Mouse (Mus musculus) ovary, adult 18-20 months (tissue): ENCODE results near the gene Ifnb1.
A peak's percentile ranks its signal among the peaks of the same experiment; 100 is the strongest.
"Not testable (repeated sequence)": the region's sequence is repeated elsewhere in the genome, so short reads cannot be mapped to it uniquely, and the experiment has no call there.

ENCODE experiments used
- DNase-seq: peaks from one replicate; pipeline ENCODE4 v3.0.0; 2022; ENCODE audit warnings: low spot score, mixed read lengths

Gene Ifnb1

GRCm38 (mm10) chr4:88522674-88523073 is at the start of gene Ifnb1:
TSS of gene Ifnb1 (minus strand) at chr4:88522774.
- no peak for DNase-seq

GRCm38 (mm10) chr4:88571698-88572097 is 49.1 kb upstream of the Ifnb1 start, which contains the start of gene Ifna14:
TSS of gene Ifna14 (minus strand) at chr4:88571798.
- no peak for DNase-seq

DNA sequence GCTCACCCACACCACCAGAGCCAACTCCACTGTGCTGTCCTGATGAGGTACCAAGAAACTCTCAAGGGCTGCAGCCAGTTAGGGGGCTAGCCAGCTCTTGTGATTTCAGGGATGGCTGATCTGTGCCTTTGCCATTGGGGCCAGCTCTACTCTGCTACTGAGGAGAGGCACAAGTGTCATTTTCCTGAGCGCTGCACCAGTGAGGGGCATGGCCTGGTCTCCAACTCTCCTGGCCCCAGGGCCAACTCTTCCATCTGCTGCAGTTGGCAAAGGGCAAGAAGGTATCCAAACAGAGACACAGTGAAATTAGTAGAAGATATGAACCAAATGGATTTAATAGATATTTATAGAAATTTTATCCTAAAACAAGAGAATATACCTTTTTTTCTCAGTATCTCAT is 39.2 kb upstream of the Ifnb1 start:
- no peak for DNase-seq

DNA sequence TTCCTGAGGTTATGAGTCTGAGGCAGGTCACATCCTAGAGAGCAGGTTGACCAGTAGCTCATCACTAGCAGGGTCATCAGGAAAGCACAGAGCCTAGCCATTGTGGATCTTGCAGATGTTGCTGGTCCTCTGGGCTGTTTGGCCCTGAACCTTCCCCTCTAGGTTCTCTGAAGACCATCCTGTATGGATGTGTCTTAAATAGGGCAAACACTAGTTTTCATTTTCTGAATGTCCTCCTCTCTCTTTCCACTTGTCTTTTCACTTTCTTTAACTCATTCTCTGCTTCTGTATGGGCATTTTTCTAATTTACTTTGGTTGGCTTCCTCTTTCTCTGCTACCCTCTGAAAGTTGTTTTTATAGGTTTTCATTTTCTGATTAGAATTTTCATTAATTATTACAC is 35.6 kb upstream of the Ifnb1 start, which contains the start of gene Ifna15:
Gene Ifna15 (minus strand): TSS at position 101 of the 400 bp plus-strand sequence.
- not testable (repeated sequence) for DNase-seq

GRCm38 (mm10) chr4:88550161-88550945 is 27.8 kb upstream of the Ifnb1 start:
- DNase-seq = peak; percentile 55

- no peak for DNase-seq
Measured at GRCm38 (mm10) chr4:88547986-88548385, 25.4 kb upstream of the Ifnb1 start.

DNA sequence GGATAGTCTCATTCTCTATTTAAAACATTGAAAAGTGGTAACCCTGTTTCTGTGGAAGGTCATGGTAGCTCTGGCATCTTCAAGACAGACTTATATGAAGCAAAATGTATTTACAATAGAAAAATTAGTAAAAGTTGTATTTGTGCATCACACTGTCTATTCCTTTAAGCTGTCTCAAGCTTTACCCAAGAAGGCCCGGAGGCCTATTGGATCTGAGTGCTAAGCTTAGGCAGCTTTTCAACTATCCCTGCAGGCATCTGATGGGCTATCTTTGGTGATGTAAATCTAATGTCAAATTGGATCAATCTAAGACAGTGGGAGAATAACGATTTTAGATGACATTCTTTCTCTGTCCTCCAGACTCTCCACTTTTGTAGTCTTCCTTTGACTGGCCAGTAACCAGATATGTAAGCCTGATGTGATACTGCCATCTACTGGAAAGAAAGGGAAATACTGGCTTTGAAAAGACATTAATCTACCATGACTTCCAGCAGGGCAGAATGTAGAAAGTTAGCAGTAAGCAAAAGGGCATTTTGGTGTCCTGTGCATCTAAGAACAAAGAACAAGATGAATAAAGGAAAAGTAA is 21.2 kb upstream of the Ifnb1 start:
- DNase-seq = no peak

DNA sequence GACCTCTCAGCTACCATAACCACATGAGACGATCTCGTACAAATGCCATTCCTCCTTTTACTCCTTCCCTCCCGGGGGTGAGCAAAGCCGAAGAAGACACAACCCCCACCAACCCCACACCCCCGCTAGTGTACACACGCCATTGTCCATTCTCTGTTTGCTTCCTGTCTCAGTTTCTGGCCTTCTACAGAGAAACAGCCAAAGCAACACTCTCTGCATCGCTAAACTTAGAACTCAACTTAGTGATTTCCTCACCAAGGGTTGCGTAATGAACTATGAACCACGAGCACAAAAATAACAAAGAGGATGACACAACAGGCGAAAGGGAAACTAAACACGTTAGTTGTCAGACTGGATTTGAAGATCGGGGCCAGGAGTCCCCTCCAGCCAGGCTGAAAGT is 14.8 kb upstream of the Ifnb1 start:
- DNase-seq = peak; percentile 8

DNA sequence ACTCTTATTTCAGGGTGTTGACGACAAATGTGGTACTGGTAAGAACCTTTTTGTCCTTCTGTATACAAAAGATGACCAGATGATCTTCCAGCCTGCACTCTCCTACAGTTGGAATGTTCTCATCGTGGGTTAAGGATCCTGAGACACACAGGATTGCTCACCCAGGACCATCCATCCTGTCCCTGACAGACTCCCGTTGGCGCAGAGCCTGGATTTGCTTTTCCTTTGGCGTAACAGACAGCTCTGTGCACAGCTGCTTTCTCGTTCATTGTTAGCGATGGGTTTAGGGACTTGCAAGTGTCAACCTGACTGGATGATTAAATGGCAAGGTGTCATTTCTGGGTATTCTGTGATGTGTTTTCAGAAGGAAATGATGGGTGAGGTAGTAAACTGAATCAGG is 14.1 kb upstream of the Ifnb1 start:
- no peak for DNase-seq

DNA sequence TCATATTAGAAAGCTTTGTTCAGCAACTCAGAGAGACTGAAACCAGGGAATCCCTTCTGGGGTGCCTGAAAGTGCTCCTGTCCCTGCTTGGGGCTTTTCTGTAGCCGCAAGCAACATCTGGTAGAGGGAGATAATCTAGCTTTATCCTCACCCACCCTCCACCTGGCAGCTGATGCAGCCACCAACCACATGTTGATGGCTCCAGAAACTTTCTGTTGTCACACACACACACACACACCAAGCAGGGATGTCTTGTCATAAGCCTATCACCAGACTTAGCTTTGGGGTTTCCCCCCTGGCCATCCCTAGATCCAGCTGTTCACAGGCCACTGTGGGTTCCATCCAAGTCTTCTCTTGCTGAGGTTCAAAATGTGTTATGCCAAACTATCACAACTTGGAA is 13.2 kb upstream of the Ifnb1 start:
- DNase-seq = no peak

DNA sequence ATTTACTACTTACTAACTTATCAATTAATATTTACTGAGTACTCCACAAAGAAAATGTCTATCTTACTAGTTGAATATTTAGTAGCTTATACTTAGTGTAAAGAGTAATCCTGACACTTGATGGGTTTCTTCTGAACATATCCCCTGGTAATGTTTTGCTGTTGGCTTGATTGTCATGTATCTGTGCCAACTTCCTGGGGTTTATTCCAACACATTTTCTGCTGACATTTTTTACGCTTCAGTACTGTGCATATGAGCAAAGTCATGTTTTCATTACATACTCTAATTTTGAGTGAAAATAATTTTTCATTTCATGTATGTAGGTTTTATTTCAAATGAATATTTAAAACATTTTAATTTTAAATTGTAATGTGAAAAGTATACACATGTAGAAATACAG is 12.3 kb upstream of the Ifnb1 start:
- DNase-seq = no peak

- DNase-seq = no peak
Measured at GRCm38 (mm10) chr4:88533499-88533898, 10.9 kb upstream of the Ifnb1 start.

DNA sequence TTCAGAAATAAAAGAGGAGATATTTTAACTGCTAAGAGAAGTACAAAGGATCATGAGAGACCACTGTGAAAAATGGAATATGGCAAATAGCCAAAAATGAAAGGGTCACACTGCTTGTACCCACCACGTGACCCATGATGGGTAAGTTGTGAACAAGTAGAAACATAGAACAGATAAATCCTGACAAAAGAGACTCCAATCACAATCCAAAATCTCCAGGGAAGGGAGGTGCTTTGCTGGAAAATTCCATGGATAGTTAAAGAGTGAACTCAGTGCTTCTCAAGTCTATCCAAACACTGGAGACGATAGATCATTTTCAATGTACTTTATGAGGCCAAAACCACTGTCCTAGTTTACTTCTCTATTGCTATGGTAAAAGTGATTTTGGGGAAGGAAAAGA is 8.3 kb upstream of the Ifnb1 start:
- DNase-seq = no peak

GRCm38 (mm10) chr4:88530271-88530670 is 7.7 kb upstream of the Ifnb1 start:
- DNase-seq = no peak

DNA sequence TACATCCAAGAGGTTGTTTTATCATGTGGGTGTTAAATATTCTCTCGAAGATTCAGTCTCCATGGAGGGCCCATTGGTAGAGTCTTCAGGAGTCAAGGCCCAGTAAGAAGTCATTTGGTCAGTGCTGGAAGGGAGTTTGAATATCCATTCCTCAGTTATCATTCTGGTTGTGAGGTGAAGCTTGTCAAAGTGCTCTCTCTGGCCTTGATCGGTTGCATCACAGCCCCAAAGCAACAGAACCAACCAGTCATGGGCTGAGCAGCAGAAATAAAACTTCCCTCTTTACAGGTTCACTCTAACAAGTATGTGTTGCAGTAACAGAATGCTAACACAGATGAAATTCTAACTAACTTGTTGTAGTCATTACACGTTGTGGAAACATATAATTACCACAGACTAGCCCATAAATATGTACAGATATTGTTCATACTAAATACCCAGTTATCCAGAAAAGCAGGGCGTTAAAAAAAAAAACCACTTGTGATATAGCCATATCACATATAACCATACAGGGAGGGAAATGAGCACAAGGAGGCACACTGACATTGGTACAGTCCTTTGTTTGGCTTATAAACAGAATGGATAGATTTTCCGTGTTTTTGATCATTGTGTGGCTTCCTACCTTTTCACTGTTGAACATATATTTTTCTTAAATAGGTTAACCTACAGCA is 3.9 kb upstream of the Ifnb1 start:
- DNase-seq = no peak

- DNase-seq = no peak
Measured at GRCm38 (mm10) chr4:88525393-88525792, 2.8 kb upstream of the Ifnb1 start.

GRCm38 (mm10) chr4:88523241-88523640 is 667 bp upstream of the Ifnb1 start:
- no peak for DNase-seq

- DNase-seq = no peak
Measured at GRCm38 (mm10) chr4:88517957-88518356, 4.6 kb downstream of the Ifnb1 start.

- DNase-seq = peak; percentile 34
Measured at GRCm38 (mm10) chr4:88515711-88516211, 6.8 kb downstream of the Ifnb1 start.

DNA sequence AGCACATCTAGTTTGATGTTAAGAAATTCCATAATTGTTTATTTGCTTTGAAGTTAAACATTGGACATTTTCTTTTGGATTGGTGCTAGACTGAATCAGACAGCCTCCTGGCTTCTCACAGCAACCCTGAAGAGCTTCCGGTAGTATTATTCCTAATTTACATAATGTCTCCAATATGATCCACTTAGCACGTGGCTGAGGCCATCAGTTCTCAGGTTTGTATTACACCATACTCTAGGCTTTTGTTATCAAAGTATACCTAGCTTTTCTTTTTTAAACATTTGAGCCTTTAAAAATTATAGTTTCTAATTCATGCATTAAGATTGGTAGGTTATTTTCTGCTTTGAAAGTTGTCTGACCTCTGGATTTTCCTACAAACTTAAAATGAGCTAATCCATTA is 7.3 kb downstream of the Ifnb1 start:
- DNase-seq = no peak

- DNase-seq = peak; percentile 12
Measured at GRCm38 (mm10) chr4:88514403-88514802, 8.2 kb downstream of the Ifnb1 start.

DNA sequence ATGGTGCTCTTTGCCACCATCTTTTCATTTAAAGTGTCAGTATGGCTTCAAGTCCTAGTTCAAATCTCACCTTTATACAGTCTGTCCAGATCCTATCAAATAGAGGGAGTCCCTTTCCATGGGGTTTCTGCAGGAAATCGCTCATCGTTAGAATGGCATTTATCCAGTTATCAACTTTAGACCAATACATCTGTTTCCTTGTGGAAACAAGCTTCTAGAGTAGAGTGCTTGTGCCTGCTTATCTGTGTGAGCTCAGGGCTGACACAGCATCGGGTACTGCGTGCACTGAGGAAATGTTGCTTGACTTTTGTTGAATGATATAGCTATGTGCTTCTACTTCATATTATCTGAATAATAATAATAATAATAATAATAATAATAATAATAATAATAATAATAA is 8.8 kb downstream of the Ifnb1 start:
- no peak for DNase-seq

GRCm38 (mm10) chr4:88503753-88504152 is 18.8 kb downstream of the Ifnb1 start:
- DNase-seq = no peak
